Comparison of ENCODE assay signal across 23 mouse cellular contexts in genomic region chr9:14440347-14440746, GRCm38 (mm10). TPM values are rescaled to one million over a fixed set of nuclear protein-coding genes. Genes with fewer than 3 reads are reported as not detected.
DNase-seq lines count a peak whose midpoint lies in the region; ATAC-seq and TF ChIP-seq lines count a peak whose summit lies in the region.
"Had no signal": no experiment of that assay in that cellular context is flagged by ENCODE, and none has a peak within 500 bp of the region (broad histone marks: within the 10 kb centered on the region; RNA-seq: fewer than 3 reads in every experiment).

No protein-coding gene starts in this region.

- intact Hi-C loops in heart, adult 2 months (cut with DNase I), result no loop called here
- intact Hi-C loops in heart, postnatal 10 days (cut with DNase I), result no loop called here

- H3K4me3 ChIP-seq in heart, adult 2 months, result no peak overlapping the region
- no peak overlapping the region for H3K4me3 ChIP-seq in liver, postnatal 0 days (ENCODE audit: low read depth, low read length)
- no peak overlapping the region for H3K4me3 ChIP-seq in E14TG2a.4 (replicated peaks; ENCODE audit: low read length)
- no peak overlapping the region for H3K4me3 ChIP-seq in kidney, embryonic 15.5 days (replicated peaks)
- H3K4me3 ChIP-seq: embryonic facial prominence, embryonic 13.5 days; heart, embryonic 12.5 days; limb, embryonic 13.5 days had no signal

- no peak for TF ChIP-seq POLR2A in heart, adult 2 months (IDR thresholded peaks at IDR 0.05; ENCODE audit: insufficient read depth, low read depth, low read length)

- no peak for ATAC-seq in liver, postnatal 0 days
- ATAC-seq in kidney, embryonic 15.5 days (replicated peaks; ENCODE audit: low FRiP score), result no peak
- ATAC-seq: forebrain, embryonic 14.5 days had no signal

- H3K9me3 ChIP-seq in liver, postnatal 0 days (ENCODE audit: low read length), result no peaks in the 10 kb centered on the region
- H3K9me3 ChIP-seq in E14TG2a.4 (ENCODE audit: low read length), result peaks cover 21% of the 10 kb centered on the region
- no peaks in the 10 kb centered on the region for H3K9me3 ChIP-seq in kidney, embryonic 15.5 days (replicated peaks)
- H3K9me3 ChIP-seq: embryonic facial prominence, embryonic 13.5 days; heart, embryonic 12.5 days; limb, embryonic 13.5 days had no signal

- TF ChIP-seq EP300 in heart, adult 2 months (IDR thresholded peaks at IDR 0.05; ENCODE audit: insufficient read depth, low read depth, low read length), result no peak
- TF ChIP-seq EP300 in liver, postnatal 0 days (IDR thresholded peaks at IDR 0.05; ENCODE audit: low read depth), result no peak

- H3K79me2 ChIP-seq in heart, adult 2 months (replicated peaks; ENCODE audit: control insufficient read depth, insufficient read depth, low read length), result no peaks in the 10 kb centered on the region

- H3K27me3 ChIP-seq in heart, adult 2 months (ENCODE audit: control insufficient read depth, insufficient read depth, low read length), result no peaks in the 10 kb centered on the region
- no peaks in the 10 kb centered on the region for H3K27me3 ChIP-seq in liver, postnatal 0 days (ENCODE audit: insufficient read depth, low read length)
- H3K27me3 ChIP-seq in E14TG2a.4 (ENCODE audit: insufficient read depth, low read length), result no peaks in the 10 kb centered on the region
- H3K27me3 ChIP-seq in kidney, embryonic 15.5 days, result no peaks in the 10 kb centered on the region
- H3K27me3 ChIP-seq: embryonic facial prominence, embryonic 13.5 days; heart, embryonic 12.5 days; limb, embryonic 13.5 days had no signal

- no peak for DNase-seq in heart, adult 2 months
- no peak for DNase-seq in heart, postnatal 10 days
- no peak for DNase-seq in liver, postnatal 0 days
- DNase-seq in liver, result no peak
- DNase-seq in c-Kit-positive CD71-positive TER-119-positive erythroid progenitor cells, embryonic 14.5 days (ENCODE audit: low spot score), result peak; percentile 1
- DNase-seq in gastrocnemius, adult 8-10 months (ENCODE audit: low spot score in 2 of 2), result no peak
- DNase-seq: adrenal gland, postnatal 36 days; cerebellum, adult 2 months; kidney, adult 18-20 months; kidney, postnatal 14 days; layer of hippocampus, adult 9-11 months; lung, postnatal 36 days; retina, postnatal 1 day; right cerebral cortex, postnatal 4 days; thymus, postnatal 14 days had no signal

- no peaks in the 10 kb centered on the region for H3K36me3 ChIP-seq in heart, adult 2 months (ENCODE audit: control insufficient read depth, insufficient read depth, low read length)
- H3K36me3 ChIP-seq in liver, postnatal 0 days (replicated peaks; ENCODE audit: insufficient read depth, low read length), result no peaks in the 10 kb centered on the region
- H3K36me3 ChIP-seq in E14TG2a.4 (ENCODE audit: insufficient read depth, low read length), result no peaks in the 10 kb centered on the region
- no peaks in the 10 kb centered on the region for H3K36me3 ChIP-seq in kidney, embryonic 15.5 days
- H3K36me3 ChIP-seq: embryonic facial prominence, embryonic 13.5 days; heart, embryonic 12.5 days; limb, embryonic 13.5 days had no signal

- no peak overlapping the region for H3K27ac ChIP-seq in heart, adult 2 months
- H3K27ac ChIP-seq in liver, postnatal 0 days (ENCODE audit: low read depth), result no peak overlapping the region
- H3K27ac ChIP-seq in kidney, embryonic 15.5 days, result no peak overlapping the region
- H3K27ac ChIP-seq: embryonic facial prominence, embryonic 13.5 days; hindbrain, embryonic 14.5 days; limb, embryonic 13.5 days had no signal

- TF ChIP-seq CTCF in heart, adult 2 months (IDR thresholded peaks at IDR 0.05), result peak; percentile 22
- TF ChIP-seq CTCF in liver, postnatal 0 days (IDR thresholded peaks at IDR 0.05; ENCODE audit: low read depth), result peak; percentile 21; the same call in 1 of the 2 replicates
- peak; percentile 23 for TF ChIP-seq CTCF in E14TG2a.4 (conservative IDR thresholded peaks at IDR 0.05; ENCODE audit: low read length)

- H3K9ac ChIP-seq in heart, adult 2 months (ENCODE audit: low read depth, low read length), result no peak overlapping the region
- H3K9ac ChIP-seq in liver, postnatal 0 days (replicated peaks), result no peak overlapping the region
- H3K9ac ChIP-seq in kidney, embryonic 15.5 days, result no peak overlapping the region
- H3K9ac ChIP-seq: embryonic facial prominence, embryonic 13.5 days; heart, embryonic 12.5 days; hindbrain, embryonic 14.5 days; limb, embryonic 13.5 days had no signal

- H3K4me1 ChIP-seq in heart, adult 2 months (ENCODE audit: control insufficient read depth, insufficient read depth, low read length), result no peaks in the 10 kb centered on the region
- no peaks in the 10 kb centered on the region for H3K4me1 ChIP-seq in liver, postnatal 0 days (ENCODE audit: insufficient read depth)
- no peaks in the 10 kb centered on the region for H3K4me1 ChIP-seq in E14TG2a.4 (replicated peaks; ENCODE audit: low read depth, low read length)
- H3K4me1 ChIP-seq in kidney, embryonic 15.5 days, result no peaks in the 10 kb centered on the region
- H3K4me1 ChIP-seq: embryonic facial prominence, embryonic 13.5 days; heart, embryonic 12.5 days; limb, embryonic 13.5 days had no signal

- WGBS in heart, adult 2 months, result 86% methylated on average over 1 of the region's 1 CpGs
- WGBS in liver, postnatal 0 days (ENCODE audit: insufficient replicate concordance), result 76% methylated on average over 1 of the region's 1 CpGs
- WGBS in kidney, embryonic 15.5 days, result 90% methylated on average over 1 of the region's 1 CpGs

- H3K4me2 ChIP-seq in liver, postnatal 0 days (ENCODE audit: low read depth, low read length), result no peak overlapping the region
- no peak overlapping the region for H3K4me2 ChIP-seq in kidney, embryonic 15.5 days
- H3K4me2 ChIP-seq: embryonic facial prominence, embryonic 13.5 days; heart, embryonic 12.5 days; hindbrain, embryonic 14.5 days; limb, embryonic 13.5 days had no signal

RNA-seq across cellular contexts. Expression of gene Endod1, which starts 59.0 kb away (rescaled TPM):
- total RNA-seq in heart, adult 2 months (2021), result 1 to 10 TPM; 7.9 to 8.0 TPM
- polyA plus RNA-seq in heart, adult 2 months (2012; rRNA removed), result 9.3 and 10.0 TPM in 2 replicates
- 10 to 100 TPM; 12.7 to 13.0 TPM for total RNA-seq in heart, postnatal 10 days (2021)
- polyA plus RNA-seq in liver, postnatal 0 days (2015; fragmentation: Nextera tagmentation; extraction: Ambion mirVana), result 11.6 and 12.4 TPM in 2 replicates
- 13.3 and 13.5 TPM in 2 replicates for polyA plus RNA-seq in kidney, embryonic 15.5 days (2015; fragmentation: Nextera tagmentation; extraction: Ambion mirVana)
- 1 to 10 TPM; 1.3 to 2.4 (median 2.0) TPM for total RNA-seq in gastrocnemius, adult 8-10 months (2022)

RNA-seq across cellular contexts. Expression of gene Kdm4d, which starts 59.9 kb away (rescaled TPM):
- not detected for total RNA-seq in heart, adult 2 months (2021)
- polyA plus RNA-seq in heart, adult 2 months (2012; rRNA removed), result 0.18 TPM in 1 of 2 replicates, not detected in the other
- total RNA-seq in heart, postnatal 10 days (2021), result not detected
- 0.05 and 0.06 TPM in 2 replicates for polyA plus RNA-seq in liver, postnatal 0 days (2015; fragmentation: Nextera tagmentation; extraction: Ambion mirVana)
- polyA plus RNA-seq in kidney, embryonic 15.5 days (2015; fragmentation: Nextera tagmentation; extraction: Ambion mirVana), result 0.24 and 0.34 TPM in 2 replicates
- total RNA-seq in gastrocnemius, adult 8-10 months (2022), result not detected
- total RNA-seq: heart, postnatal 25 days had no signal
